Mouse (Mus musculus): Measurements from ENCODE around the gene Foxp4. TPM values are rescaled to one million over a fixed set of nuclear protein-coding genes. Genes with fewer than 3 reads are reported as not detected.

Foxp4 gene
- 10 to 100 TPM; 10.2 to 16.1 TPM for total RNA-seq (2021)
- long read RNA-seq, experiment 1, partial matches to known transcripts: 3 of 10 reads
- long read RNA-seq, experiment 1, other reads (novel, unspliced or antisense): 4 of 10 reads
- long read RNA-seq, experiment 2, partial matches to known transcripts: 4 of 7 reads
- long read RNA-seq, experiment 2, other reads (novel, unspliced or antisense): 1 of 7 reads

- peak; percentile 82 for DNase-seq
Observed at GRCm38 (mm10) chr17:47924383-47925339, at the start of gene Foxp4. Gene Foxp4 (minus strand): TSS chr17:47924645.

- peak; percentile 81 for DNase-seq
Observed at GRCm38 (mm10) chr17:47973563-47974472, 49.4 kb upstream of the Foxp4 start.

GRCm38 (mm10) chr17:47965885-47966505 is 41.5 kb upstream of the Foxp4 start:
- DNase-seq: no peak

GRCm38 (mm10) chr17:47958046-47958790 is 33.8 kb upstream of the Foxp4 start:
- DNase-seq: no peak

- no peak for DNase-seq
Observed at GRCm38 (mm10) chr17:47956486-47956885, 32.0 kb upstream of the Foxp4 start.

GRCm38 (mm10) chr17:47955054-47955741 is 30.8 kb upstream of the Foxp4 start:
- DNase-seq: no peak

- DNase-seq: no peak
Observed at GRCm38 (mm10) chr17:47953231-47953630, 28.8 kb upstream of the Foxp4 start.

GRCm38 (mm10) chr17:47952368-47953081 is 28.1 kb upstream of the Foxp4 start:
- DNase-seq: no peak

- no peak for DNase-seq
Observed at GRCm38 (mm10) chr17:47951452-47951851, 27.0 kb upstream of the Foxp4 start.

GRCm38 (mm10) chr17:47950831-47951230 is 26.4 kb upstream of the Foxp4 start:
- no peak for DNase-seq

GRCm38 (mm10) chr17:47949441-47949840 is 25.0 kb upstream of the Foxp4 start:
- DNase-seq: no peak

- DNase-seq: no peak
Observed at GRCm38 (mm10) chr17:47948753-47949152, 24.3 kb upstream of the Foxp4 start.

GRCm38 (mm10) chr17:47946921-47947420 is 22.5 kb upstream of the Foxp4 start:
- no peak for DNase-seq

GRCm38 (mm10) chr17:47946111-47946510 is 21.7 kb upstream of the Foxp4 start:
- no peak for DNase-seq

- no peak for DNase-seq
Observed at GRCm38 (mm10) chr17:47943103-47943870, 18.8 kb upstream of the Foxp4 start.

- DNase-seq: no peak
Observed at GRCm38 (mm10) chr17:47942008-47942407, 17.6 kb upstream of the Foxp4 start.

GRCm38 (mm10) chr17:47938839-47939238 is 14.4 kb upstream of the Foxp4 start:
- no peak for DNase-seq

- no peak for DNase-seq
Observed at GRCm38 (mm10) chr17:47937926-47938600, 13.6 kb upstream of the Foxp4 start.

Data from gastrocnemius, postnatal 10 days (tissue).